Mouse (Mus musculus): ENCODE results near the gene Sema3g. TPM values are rescaled to one million over a fixed set of nuclear protein-coding genes. Genes with fewer than 3 reads are reported as not detected.

Gene Sema3g
- polyA plus RNA-seq, 1 experiment from 2014 or later, result 0.43 TPM

DNA sequence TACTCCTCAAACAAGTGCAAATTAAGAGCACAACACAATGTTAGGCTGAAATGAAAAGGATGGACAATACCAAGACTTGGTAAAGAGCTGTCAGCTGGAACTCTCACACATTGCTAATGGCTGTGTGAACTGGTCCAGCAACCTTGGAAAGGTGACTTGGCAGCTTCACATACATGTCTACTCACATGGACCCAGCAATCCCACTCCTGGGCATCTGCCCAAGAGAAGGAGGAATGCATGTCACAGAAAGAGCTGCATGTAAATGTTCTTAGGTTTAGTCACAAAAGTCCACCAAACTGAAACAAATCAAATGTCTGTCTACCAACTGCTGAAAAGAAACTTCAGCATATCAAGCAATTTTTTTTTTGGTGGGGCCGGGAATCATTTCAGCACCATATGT is 28.3 kb downstream of the Sema3g start:
- H3K9ac ChIP-seq (replicated peaks; ENCODE audit: low read depth, low read length), result no peak overlapping the region
- H3K9me3 ChIP-seq (ENCODE audit: control insufficient read depth, low read depth, low read length), result no peaks in the 10 kb centered on the region
- 73% methylated on average over 1 of the region's 1 CpGs for WGBS
- no peak overlapping the region for H3K27ac ChIP-seq (ENCODE audit: low read length)
- H3K36me3 ChIP-seq (ENCODE audit: control insufficient read depth, insufficient read depth, low read length), result no peaks in the 10 kb centered on the region
- H3K27me3 ChIP-seq (ENCODE audit: control insufficient read depth, insufficient read depth, low read length), result no peaks in the 10 kb centered on the region
- no peak overlapping the region for H3K4me3 ChIP-seq (ENCODE audit: low read depth, low read length)
- no peak for ATAC-seq (ENCODE audit: insufficient number of reproducible peaks, insufficient read depth, low FRiP score, low read depth)
- no peaks in the 10 kb centered on the region; the same call in 1 of the 2 replicates for H3K4me1 ChIP-seq (ENCODE audit: control insufficient read depth, insufficient read depth, low read length)
- H3K4me2 ChIP-seq (replicated peaks; ENCODE audit: low read depth, low read length), result no peak overlapping the region

DNA sequence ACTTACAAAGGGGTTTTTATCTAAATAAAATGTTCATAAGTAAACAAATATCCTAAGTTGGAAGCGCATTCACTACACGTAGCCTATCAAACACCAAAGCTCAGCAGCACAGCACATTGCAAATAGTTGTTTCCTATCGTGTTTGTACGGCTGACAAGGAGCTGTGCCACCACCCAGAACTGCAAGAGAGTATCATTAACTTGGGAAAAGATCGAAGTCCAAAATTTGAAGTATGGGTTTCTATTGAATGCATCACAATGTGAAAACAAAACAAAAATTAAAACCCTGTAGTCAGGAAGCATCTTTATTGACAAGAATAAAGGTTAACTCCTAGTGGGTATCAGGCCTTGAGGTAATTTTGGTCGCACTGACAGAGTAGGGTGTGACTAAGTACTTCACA is 30.7 kb downstream of the Sema3g start:
- peaks cover 8% of the 10 kb centered on the region; the same call in 1 of the 2 replicates for H3K36me3 ChIP-seq (ENCODE audit: control insufficient read depth, insufficient read depth, low read length)
- no peak overlapping the region for H3K27ac ChIP-seq (ENCODE audit: low read length)
- 87% methylated on average over 6 of the region's 6 CpGs for WGBS
- peaks cover 6% of the 10 kb centered on the region; the same call in 1 of the 2 replicates for H3K4me1 ChIP-seq (ENCODE audit: control insufficient read depth, insufficient read depth, low read length)
- no peaks in the 10 kb centered on the region for H3K27me3 ChIP-seq (ENCODE audit: control insufficient read depth, insufficient read depth, low read length)
- no peak overlapping the region for H3K9ac ChIP-seq (replicated peaks; ENCODE audit: low read depth, low read length)
- H3K4me2 ChIP-seq (replicated peaks; ENCODE audit: low read depth, low read length), result no peak overlapping the region
- H3K9me3 ChIP-seq (ENCODE audit: control insufficient read depth, low read depth, low read length), result no peaks in the 10 kb centered on the region
- H3K4me3 ChIP-seq (ENCODE audit: low read depth, low read length), result no peak overlapping the region
- ATAC-seq (ENCODE audit: insufficient number of reproducible peaks, insufficient read depth, low FRiP score, low read depth), result no peak

DNA sequence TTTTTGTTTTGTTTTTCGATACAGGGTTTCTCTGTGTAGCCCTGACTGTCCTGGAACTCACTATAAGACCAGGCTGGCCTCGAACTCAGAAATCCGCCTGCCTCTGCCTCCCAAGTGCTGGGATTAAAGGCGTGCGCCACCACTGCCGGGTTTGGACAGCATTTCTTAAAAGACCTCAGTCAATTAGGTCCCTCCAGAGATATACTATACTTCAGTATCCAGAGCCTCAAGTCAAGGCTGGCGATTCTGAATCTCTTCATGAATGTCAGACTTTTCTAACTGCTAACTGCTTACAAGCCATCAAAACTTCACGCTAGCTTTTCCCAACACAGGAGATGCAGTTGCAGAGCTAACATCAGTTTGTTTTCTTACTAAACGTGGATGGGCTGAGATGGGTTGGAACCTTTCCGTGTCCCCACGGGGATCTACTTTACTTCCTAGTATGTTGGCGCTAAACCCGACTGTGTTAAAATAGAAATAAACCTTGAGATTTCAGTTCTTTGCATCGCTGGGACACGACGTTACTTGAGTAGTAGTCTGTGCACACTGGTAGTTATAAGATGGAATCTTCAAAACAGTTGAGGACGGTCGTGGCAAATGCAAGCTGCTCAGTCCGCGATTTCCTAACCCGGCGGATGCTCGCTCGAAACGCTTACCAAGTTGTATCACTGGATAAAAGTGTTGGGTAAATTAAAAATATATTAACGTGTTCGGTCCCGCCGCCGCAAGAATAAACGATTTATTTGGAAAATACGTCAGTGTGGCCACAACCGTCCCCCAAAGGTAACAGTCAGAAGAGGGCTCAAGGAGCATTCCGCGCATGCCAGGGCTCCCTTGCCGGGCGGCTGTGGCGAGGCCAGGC is 32.8 kb downstream of the Sema3g start:
- Histone ChIP-seq H3K4me1 (ENCODE audit: control insufficient read depth, insufficient read depth, low read length) (peaks cover 6% of the 10 kb centered on the region; the same call in 1 of the 2 replicates), H3K9me3 (ENCODE audit: control insufficient read depth, low read depth, low read length) (no peaks in the 10 kb centered on the region), H3K4me2 (replicated peaks; ENCODE audit: low read depth, low read length) (peak overlapping the region; percentile 66), H3K27ac (ENCODE audit: low read length) (peak overlapping the region; percentile 92), H3K27me3 (ENCODE audit: control insufficient read depth, insufficient read depth, low read length) (no peaks in the 10 kb centered on the region), H3K9ac (replicated peaks; ENCODE audit: low read depth, low read length) (peak overlapping the region; percentile 61), H3K36me3 (ENCODE audit: control insufficient read depth, insufficient read depth, low read length) (peaks cover 29% of the 10 kb centered on the region), H3K4me3 (ENCODE audit: low read depth, low read length) (peak overlapping the region; percentile 96)
- 16% methylated on average over 38 of the region's 38 CpGs for WGBS
- peak; percentile 88 for ATAC-seq (ENCODE audit: insufficient number of reproducible peaks, insufficient read depth, low FRiP score, low read depth)

DNA sequence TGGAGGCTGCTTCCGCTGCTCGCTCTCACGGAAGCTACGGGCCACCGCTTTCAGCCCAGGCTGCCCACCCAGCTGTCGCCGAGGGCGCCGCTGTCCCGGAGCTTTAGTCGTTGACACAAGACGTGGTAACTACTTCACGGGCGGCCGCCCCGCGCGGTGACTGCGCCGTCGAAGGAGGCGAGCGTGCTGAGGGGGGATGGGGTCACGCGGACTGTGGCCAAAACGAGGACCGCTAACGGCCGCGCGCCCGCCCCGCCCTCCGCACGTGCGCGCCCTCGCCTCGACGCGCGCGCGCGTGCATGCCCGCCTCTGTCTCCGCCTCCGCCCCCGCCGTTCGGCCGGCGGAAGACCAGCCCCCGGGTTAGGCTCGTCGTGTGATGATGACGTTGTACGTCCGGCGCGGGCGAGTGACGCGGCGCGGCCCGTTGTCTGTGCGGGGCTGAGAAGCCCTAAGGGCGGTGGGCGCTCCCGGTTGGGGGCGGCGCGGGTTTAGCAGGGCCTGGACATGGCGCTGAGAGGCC is 33.5 kb downstream of the Sema3g start, which contains the start of the genes Phf7 and Bap1:
Gene Phf7 (minus strand): TSS at position 234 of the 521 bp plus-strand sequence.
Gene Bap1 (plus strand): TSS at position 367 of the 521 bp plus-strand sequence.
- peak within 1 kb of the TSS; percentile 97 for H3K9ac ChIP-seq (replicated peaks; ENCODE audit: low read depth, low read length)
- H3K4me2 ChIP-seq (replicated peaks; ENCODE audit: low read depth, low read length), result peak within 1 kb of the TSS; percentile 82
- H3K4me3 ChIP-seq (ENCODE audit: low read depth, low read length), result peak within 1 kb of the TSS; percentile 96
- H3K27me3 ChIP-seq (ENCODE audit: control insufficient read depth, insufficient read depth, low read length), result no peaks in the 10 kb centered on the region
- H3K4me1 ChIP-seq (ENCODE audit: control insufficient read depth, insufficient read depth, low read length), result peaks cover 6% of the 10 kb centered on the region; the same call in 1 of the 2 replicates
- peak within 1 kb of the TSS; percentile 92 for H3K27ac ChIP-seq (ENCODE audit: low read length)
- under 1% methylated on average over 75 of the region's 75 CpGs for WGBS
- ATAC-seq (ENCODE audit: insufficient number of reproducible peaks, insufficient read depth, low FRiP score, low read depth), result peak; percentile 89
- peaks cover 35% of the 10 kb centered on the region for H3K36me3 ChIP-seq (ENCODE audit: control insufficient read depth, insufficient read depth, low read length)
- H3K9me3 ChIP-seq (ENCODE audit: control insufficient read depth, low read depth, low read length), result no peaks in the 10 kb centered on the region

DNA sequence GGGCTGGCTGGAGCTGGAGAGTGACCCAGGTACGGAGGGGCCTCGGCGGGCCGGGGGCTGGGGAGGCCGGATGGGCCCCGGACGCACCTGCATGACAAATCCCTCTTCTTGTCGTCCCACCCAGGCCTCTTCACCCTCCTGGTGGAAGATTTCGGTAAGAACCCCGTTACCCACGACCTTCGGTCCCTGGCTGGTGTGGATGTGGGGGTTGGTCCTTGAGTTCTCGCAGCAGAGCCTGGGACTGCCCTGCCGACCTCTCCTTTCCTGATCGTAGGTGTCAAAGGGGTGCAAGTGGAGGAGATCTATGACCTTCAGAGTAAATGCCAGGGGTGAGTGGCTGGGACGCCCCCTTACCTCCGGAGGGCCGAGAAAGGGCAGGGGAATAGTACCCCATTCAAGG is 34.0 kb downstream of the Sema3g start:
- peak overlapping the region; percentile 82 for H3K4me2 ChIP-seq (replicated peaks; ENCODE audit: low read depth, low read length)

DNA sequence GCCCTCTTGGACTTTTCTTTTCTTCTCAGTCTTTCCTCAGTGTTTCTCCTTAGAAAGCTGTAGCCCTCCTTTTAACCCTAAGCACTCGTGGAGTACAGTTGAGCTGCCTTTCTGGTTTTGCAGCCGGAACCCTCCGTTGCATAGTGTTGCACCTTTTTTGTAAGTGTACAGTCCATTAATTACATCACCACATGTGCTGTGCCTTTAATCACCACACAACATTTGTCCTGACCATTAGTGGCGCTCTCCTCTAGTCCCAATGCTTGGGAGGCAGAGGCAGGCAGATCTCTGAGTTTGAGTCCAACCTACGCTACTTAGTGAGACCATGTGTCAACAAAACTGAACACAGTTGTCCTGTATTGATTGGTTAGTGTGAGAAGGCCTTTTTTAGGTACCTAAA is 34.4 kb downstream of the Sema3g start:
- no peak overlapping the region for H3K27ac ChIP-seq (ENCODE audit: low read length)
- ATAC-seq (ENCODE audit: insufficient number of reproducible peaks, insufficient read depth, low FRiP score, low read depth), result no peak
- peaks cover 44% of the 10 kb centered on the region for H3K36me3 ChIP-seq (ENCODE audit: control insufficient read depth, insufficient read depth, low read length)
- H3K4me3 ChIP-seq (ENCODE audit: low read depth, low read length), result peak overlapping the region; percentile 96
- H3K27me3 ChIP-seq (ENCODE audit: control insufficient read depth, insufficient read depth, low read length), result no peaks in the 10 kb centered on the region
- H3K9me3 ChIP-seq (ENCODE audit: control insufficient read depth, low read depth, low read length), result no peaks in the 10 kb centered on the region
- peak overlapping the region; percentile 82 for H3K4me2 ChIP-seq (replicated peaks; ENCODE audit: low read depth, low read length)
- 86% methylated on average over 5 of the region's 5 CpGs for WGBS
- peak overlapping the region; percentile 97 for H3K9ac ChIP-seq (replicated peaks; ENCODE audit: low read depth, low read length)
- peaks cover 6% of the 10 kb centered on the region; the same call in 1 of the 2 replicates for H3K4me1 ChIP-seq (ENCODE audit: control insufficient read depth, insufficient read depth, low read length)

More for the DNA sequence above, 34.0 kb downstream of the Sema3g start:
- Histone ChIP-seq H3K9ac (replicated peaks; ENCODE audit: low read depth, low read length) (peak overlapping the region; percentile 97), H3K36me3 (ENCODE audit: control insufficient read depth, insufficient read depth, low read length) (peaks cover 40% of the 10 kb centered on the region), H3K4me1 (ENCODE audit: control insufficient read depth, insufficient read depth, low read length) (peaks cover 6% of the 10 kb centered on the region; the same call in 1 of the 2 replicates), H3K27me3 (ENCODE audit: control insufficient read depth, insufficient read depth, low read length) (no peaks in the 10 kb centered on the region), H3K4me3 (ENCODE audit: low read depth, low read length) (peak overlapping the region; percentile 96), H3K9me3 (ENCODE audit: control insufficient read depth, low read depth, low read length) (no peaks in the 10 kb centered on the region), H3K27ac (ENCODE audit: low read length) (peak overlapping the region; percentile 77)
- WGBS, result under 1% methylated on average over 18 of the region's 18 CpGs
- peak; percentile 34; the same call in 1 of the 2 replicates for ATAC-seq (ENCODE audit: insufficient number of reproducible peaks, insufficient read depth, low FRiP score, low read depth)

DNA sequence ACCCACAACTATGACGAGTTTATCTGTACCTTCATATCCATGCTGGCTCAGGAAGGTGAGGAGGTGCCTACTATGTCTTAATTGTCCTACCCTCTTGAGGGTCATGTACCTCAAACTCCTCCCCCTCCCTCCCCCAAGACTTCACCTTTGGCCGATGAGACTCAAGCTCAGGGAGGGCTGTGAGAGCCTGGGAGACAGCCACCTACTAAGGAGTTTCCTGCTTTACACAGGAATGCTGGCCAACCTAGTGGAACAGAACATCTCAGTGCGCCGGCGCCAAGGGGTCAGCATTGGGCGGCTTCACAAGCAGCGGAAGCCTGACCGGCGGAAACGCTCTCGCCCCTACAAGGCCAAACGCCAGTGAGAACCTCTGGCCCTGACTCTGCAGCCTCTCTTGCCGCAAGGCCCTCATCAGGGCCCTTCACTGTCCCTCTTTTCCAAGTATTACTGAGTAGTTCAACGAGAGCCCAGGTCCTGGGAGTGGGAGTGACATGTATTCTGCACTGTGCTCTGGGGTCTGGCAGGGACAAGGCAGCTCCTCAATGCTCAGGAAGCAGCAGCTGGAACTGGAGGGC is 40.9 kb downstream of the Sema3g start:
- no peaks in the 10 kb centered on the region for H3K27me3 ChIP-seq (ENCODE audit: control insufficient read depth, insufficient read depth, low read length)
- ATAC-seq (ENCODE audit: insufficient number of reproducible peaks, insufficient read depth, low FRiP score, low read depth), result no peak
- 94% methylated on average over 14 of the region's 14 CpGs for WGBS
- no peaks in the 10 kb centered on the region for H3K9me3 ChIP-seq (ENCODE audit: control insufficient read depth, low read depth, low read length)
- no peak overlapping the region for H3K4me2 ChIP-seq (replicated peaks; ENCODE audit: low read depth, low read length)
- H3K4me1 ChIP-seq (ENCODE audit: control insufficient read depth, insufficient read depth, low read length), result no peaks in the 10 kb centered on the region
- no peak overlapping the region for H3K27ac ChIP-seq (ENCODE audit: low read length)
- no peak overlapping the region for H3K9ac ChIP-seq (replicated peaks; ENCODE audit: low read depth, low read length)
- H3K4me3 ChIP-seq (ENCODE audit: low read depth, low read length), result no peak overlapping the region
- peaks cover 81% of the 10 kb centered on the region for H3K36me3 ChIP-seq (ENCODE audit: control insufficient read depth, insufficient read depth, low read length)

DNA sequence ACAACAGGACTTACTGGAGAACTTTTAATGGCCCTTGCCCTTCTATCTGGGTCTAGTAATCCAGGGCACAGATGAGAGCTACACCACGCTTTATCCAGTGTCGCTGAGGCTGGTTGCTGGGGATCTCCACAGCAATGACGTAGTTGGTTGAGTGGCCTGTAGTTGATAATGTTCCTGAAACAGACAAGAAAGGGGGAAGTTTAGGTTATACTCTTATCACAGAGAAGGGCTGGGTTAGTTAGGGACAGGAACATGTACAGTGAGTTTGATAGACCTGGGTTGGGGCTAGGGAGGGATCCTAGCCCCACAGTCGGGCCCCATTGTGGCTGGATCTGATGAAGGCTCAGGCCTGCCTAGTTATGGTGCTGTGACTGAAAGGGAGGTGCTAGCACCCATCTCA is 42.7 kb downstream of the Sema3g start:
- Histone ChIP-seq H3K4me3 (ENCODE audit: low read depth, low read length) (no peak overlapping the region), H3K4me2 (replicated peaks; ENCODE audit: low read depth, low read length) (no peak overlapping the region), H3K27me3 (ENCODE audit: control insufficient read depth, insufficient read depth, low read length) (no peaks in the 10 kb centered on the region), H3K9me3 (ENCODE audit: control insufficient read depth, low read depth, low read length) (no peaks in the 10 kb centered on the region), H3K4me1 (ENCODE audit: control insufficient read depth, insufficient read depth, low read length) (no peaks in the 10 kb centered on the region), H3K27ac (ENCODE audit: low read length) (no peak overlapping the region), H3K36me3 (ENCODE audit: control insufficient read depth, insufficient read depth, low read length) (peaks cover 63% of the 10 kb centered on the region), H3K9ac (replicated peaks; ENCODE audit: low read depth, low read length) (no peak overlapping the region)
- 97% methylated on average over 4 of the region's 4 CpGs for WGBS
- peak; percentile 39; the same call in 1 of the 2 replicates for ATAC-seq (ENCODE audit: insufficient number of reproducible peaks, insufficient read depth, low FRiP score, low read depth)

Data from stomach, embryonic 14.5 days (tissue).